Mouse (Mus musculus): Measurements from ENCODE around the gene 3110082I17Rik.
"Not testable (repeated sequence)": the region's sequence is repeated elsewhere in the genome, so short reads cannot be mapped to it uniquely, and the experiment has no call there.

The 3110082I17Rik gene

GRCm38 (mm10) chr5:139394399-139394798, 65.9 kb downstream of the 3110082I17Rik start:
- DNase-seq (ENCODE audit: low spot score in 2 of 2) = no peak

- DNase-seq (ENCODE audit: low spot score in 2 of 2) = no peak
These were observed 67.1 kb downstream of the 3110082I17Rik start for GRCm38 (mm10) chr5:139393197-139393588.

DNA sequence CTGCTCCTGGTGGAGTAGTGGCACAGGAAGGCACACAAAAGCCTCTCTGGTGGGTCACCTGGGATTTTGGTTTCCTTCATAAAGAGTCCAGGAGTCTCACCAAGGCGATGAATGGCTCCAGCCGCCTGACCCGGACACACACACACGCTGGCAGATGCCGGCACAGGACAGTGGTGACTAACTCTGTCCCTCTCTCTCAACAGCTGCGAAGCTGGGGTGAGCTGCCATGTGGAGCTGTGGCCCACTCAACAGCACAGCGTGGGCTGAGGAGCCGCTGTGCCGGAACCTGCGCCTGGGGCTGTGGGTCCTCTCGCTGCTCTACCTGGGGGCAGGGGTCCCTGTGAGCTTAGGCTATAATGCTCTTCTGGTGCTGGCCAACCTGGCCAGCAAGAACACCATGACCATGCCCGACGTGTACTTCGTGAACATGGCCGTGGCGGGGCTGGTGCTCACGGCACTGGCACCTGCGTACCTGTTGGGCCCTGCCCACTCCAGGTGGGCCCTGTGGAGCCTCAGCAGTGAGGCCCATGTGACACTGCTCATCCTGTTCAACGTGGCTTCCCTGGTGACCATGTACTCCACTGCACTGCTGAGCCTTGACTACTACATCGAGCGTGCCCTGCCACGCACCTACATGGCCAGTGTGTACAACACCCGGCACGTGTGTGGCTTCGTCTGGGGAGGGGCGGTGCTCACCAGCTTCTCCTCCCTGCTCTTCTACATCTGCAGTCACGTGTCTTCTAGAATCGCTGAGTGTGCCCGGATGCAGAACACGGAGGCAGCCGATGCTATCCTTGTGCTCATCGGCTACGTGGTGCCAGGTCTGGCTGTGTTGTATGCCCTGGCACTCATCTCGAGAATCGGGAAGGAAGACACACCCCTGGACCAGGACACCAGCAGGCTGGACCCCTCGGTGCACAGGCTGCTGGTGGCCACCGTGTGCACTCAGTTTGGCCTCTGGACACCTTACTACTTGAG, 67.8 kb downstream of the 3110082I17Rik start:
- DNase-seq (ENCODE audit: low spot score in 2 of 2) = no peak

GRCm38 (mm10) chr5:139391309-139391990, 68.9 kb downstream of the 3110082I17Rik start:
- no peak for DNase-seq (ENCODE audit: low spot score in 2 of 2)

DNA sequence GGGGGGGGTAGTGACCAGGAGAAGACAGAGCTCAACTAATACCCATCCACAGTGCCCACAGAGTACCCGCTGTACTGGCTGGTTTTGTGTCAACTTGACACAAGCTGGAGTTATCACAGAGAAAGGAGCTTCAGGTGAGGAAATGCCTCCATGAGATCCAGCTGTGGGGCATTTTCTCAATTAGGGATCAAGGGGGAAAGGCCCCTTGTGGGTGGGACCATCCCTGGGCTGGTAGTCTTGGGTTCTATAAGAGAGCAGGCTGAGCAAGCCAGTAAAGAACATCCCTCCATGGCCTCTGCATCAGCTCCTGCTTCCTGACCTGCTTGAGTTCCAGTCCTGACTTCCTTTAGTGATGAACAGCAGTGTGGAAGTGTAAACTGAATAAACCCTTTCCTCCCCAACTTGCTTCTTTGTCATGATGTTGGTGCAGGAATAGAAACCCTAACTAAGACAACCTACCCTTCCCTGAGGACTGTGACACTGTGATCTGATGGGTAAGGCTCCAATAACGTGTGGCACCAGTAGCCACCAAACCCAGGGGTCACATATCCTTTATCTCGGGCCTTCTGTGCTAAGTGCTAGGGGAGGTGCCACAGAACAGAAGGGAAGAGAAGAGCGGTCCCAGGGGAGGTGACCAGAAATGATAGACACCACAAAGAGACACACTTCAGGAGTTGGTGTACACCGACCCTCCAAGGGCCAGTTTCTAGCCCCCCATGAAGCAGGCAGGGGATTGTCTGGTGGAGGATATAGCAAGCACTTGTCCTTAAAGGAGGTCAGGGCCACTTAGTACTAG, 69.8 kb downstream of the 3110082I17Rik start:
- DNase-seq (ENCODE audit: low spot score in 2 of 2) = not testable (repeated sequence)

GRCm38 (mm10) chr5:139389676-139390061, 70.7 kb downstream of the 3110082I17Rik start:
- DNase-seq (ENCODE audit: low spot score in 2 of 2) = no peak

GRCm38 (mm10) chr5:139388694-139389675, 71.3 kb downstream of the 3110082I17Rik start:
- no peak for DNase-seq (ENCODE audit: low spot score in 2 of 2)

DNA sequence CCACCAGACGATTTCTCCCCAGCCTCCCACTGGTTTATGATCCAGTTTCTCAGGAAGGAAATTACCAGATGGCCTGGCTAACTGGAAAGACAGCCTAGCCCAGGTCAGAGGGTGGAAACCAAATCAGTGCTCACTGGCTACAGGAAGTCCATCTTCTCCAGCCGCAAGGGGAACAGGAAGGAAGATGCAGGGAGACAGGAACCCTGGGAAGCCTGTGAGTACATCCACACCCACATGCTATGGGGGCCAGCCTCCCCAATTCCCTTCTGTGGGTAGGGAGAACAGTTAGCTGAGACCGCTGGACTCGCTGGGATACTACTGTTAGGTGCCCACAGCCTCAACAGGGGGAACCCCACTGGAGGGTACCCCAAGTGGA, 72.1 kb downstream of the 3110082I17Rik start:
- DNase-seq (ENCODE audit: low spot score in 2 of 2) = no peak

GRCm38 (mm10) chr5:139387329-139388194, 72.8 kb downstream of the 3110082I17Rik start:
- DNase-seq (ENCODE audit: low spot score in 2 of 2) = no peak

DNA sequence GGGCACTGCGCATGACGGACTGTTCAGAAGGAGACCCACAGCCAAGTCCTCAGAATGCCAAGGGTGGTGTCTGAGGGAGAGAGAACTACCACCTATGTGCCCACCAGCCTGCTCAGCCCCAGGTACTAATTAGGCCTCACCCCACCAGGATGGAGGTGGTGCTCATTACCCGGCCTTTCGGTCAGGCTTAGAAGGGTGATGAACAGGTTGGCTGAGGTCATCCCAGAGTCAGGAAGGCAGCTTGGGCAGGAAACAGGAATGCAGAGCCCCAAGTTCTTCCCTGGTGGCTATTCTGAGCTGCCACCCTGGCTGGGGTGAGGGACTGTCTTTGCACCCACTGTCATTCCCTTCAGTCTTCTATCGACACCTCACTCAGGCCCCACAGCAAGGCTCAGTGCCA, 74.3 kb downstream of the 3110082I17Rik start:
- no peak for DNase-seq (ENCODE audit: low spot score in 2 of 2)

DNA sequence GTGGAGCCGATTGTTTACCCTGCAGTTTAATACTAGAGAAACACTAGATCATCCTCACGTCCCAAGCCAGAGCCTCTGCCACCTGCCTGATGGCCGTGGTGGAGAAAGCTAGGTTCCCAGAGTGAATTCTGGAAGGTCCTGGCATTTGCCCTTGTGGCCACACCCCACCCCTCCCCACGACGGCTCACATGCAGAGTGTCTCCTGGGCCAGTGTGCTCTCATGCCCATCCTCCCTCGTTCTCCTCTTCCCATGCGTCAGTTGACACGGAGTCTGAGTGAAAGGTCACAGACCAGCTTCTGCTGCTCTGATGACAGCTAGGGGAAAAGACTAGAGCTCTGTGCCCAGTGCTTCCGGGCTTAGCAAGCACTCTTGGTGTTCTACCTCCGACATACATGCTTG, 75.8 kb downstream of the 3110082I17Rik start:
- DNase-seq (ENCODE audit: low spot score in 2 of 2) = no peak

DNA sequence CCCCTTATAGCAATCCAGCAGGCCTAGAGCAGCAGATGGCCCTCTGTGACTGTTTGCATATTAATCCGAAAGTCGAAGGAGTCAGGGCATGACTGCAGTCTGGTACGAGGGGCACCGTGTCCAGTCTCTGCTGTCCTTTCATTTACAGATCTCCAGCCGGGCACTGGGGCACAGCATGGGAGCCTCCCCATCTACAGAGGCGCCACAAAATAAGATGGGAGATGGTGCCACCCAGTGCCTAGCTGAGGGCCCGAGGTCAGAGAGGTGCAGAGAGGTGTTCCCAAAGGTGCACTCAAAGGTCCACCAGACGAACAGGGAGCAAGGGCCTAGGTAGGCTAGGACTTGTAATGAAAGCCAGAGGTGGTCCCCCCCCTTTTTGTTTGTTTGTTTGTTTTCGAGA, 77.1 kb downstream of the 3110082I17Rik start:
- DNase-seq (ENCODE audit: low spot score in 2 of 2) = no peak

DNA sequence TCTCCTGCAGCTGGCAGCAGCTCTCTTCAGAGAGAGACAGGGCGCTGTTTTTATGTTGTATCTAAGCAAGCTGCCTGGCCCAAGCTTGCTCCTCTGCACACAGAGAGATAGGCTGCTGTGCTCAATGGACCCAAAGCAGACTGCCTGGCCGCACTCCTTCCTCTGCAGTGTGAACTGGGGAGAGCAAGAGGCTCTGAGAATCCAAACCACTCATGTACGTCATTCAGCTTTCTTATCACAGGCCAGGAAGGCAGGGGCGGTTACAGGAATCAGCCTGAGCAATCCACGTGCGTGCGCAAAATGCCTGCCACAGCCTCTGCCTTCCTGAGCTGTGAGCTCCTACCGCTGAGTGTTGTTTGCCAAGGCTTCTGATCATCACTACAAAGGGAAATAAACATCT, 77.6 kb downstream of the 3110082I17Rik start:
- DNase-seq (ENCODE audit: low spot score in 2 of 2) = no peak

- no peak for DNase-seq (ENCODE audit: low spot score in 2 of 2)
These were observed 78.5 kb downstream of the 3110082I17Rik start for GRCm38 (mm10) chr5:139381586-139382513.

DNA sequence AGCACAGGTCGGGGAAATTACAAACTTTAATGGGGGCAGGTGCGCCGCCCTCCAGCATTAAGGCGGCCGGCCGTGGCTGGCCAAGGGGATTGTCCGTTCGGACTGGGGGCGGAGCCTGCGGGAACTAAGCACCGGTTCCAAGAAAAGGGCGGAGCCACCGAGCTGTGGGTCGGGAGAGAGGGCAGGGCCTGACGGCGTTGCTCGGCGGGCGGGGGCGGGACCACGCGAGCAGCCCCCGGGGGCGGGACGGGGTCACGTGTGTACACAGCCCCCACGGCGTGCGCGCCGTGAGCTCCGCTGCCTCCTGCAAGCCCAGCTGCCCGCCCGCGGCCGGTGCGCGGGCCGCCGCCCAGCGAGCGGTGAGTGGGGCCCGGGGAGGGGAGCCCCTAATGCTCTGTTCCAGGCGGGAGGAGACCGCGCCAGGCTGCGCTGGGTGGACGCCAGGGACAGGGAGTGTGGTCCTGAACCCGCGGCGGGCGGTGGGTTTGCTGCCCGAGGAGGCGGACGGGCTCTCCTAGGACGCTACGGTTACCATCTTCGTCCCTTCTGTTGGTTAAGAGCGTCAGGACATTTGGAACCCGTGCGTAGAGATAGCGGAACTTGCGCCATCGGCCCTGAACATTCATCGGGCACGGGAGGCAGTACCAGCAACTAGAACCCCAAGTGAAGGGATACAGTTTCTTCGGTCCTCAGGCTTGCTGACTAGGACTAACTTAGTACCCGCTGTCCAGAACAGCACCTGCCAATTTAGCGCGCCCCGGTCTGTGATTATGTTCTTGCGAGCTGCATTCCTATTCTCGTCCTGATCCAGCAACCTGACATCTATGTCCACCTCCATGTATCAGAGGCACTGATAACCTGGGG, 79.7 kb downstream of the 3110082I17Rik start:
- DNase-seq (ENCODE audit: low spot score in 2 of 2) = peak; percentile 53 to 72

DNA sequence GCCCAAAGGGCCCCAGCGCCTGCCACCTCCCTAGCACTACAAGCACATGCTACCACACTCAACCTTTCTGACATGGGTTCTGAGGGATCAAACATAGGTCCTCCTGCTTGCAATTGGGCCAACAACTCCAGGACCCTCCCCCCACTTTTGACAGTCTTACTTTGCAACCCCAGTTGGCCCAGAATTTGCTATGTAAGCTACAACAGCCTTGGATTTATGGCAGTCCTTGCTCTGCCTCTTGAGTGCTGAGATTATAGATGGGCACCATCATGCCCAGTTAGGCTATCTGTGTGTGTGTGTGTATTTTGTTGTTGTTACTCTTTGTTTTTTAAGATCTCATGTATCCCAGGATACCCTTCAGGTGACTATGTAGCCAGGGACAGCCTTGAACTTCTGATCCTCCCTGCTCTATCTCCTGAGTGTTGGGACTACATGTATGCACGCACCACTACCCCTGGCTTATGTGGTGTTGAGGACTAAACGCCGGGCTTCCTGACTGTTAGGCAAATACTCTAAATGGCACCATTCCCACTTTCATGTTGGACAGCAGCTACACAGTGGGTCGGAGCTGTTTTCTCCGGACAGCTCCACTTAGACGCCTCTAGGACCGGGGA, 80.4 kb downstream of the 3110082I17Rik start:
- DNase-seq (ENCODE audit: low spot score in 2 of 2) = no peak

DNA sequence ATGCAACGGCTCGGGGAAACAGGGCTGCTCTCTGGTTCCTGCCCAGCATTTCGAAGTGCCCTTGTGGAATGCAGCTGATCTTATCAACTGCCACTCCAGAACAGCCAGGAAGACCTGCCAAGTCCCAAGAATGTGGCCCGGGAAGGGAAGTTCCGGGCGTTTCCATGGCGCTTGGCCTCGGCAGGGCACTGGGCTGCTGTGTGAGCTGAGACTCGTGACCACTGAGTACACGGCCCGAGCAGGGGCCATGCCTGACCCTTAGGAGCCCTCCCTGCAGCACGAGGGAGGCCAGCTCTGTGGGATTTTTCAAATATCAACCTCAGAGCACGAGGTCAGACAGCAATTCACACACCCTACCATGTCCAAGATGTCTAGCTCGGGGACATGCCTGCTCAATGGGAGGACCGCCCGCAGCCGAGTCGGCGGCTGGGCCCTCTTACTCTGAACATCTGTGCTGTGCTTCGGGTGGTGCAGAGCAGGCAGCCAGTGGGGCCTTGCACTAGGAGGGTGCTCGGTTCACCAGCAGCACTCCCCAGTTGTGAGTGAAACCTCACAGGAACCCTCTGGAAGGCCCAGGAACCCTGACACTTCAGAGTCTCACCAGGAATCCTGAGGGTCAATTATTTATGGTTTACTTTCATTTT, 81.2 kb downstream of the 3110082I17Rik start:
- DNase-seq (ENCODE audit: low spot score in 2 of 2) = no peak
